Mouse (Mus musculus): Measurements from ENCODE around the gene Rad52. TPM values are rescaled to one million over a fixed set of nuclear protein-coding genes. Genes with fewer than 3 reads are reported as not detected.
A peak's percentile ranks its signal among the peaks of the same experiment; 100 is the strongest.

Rad52 gene
- total and polyA plus RNA-seq, 3 experiments = 13.5 to 19.1 TPM; not detected in 1

DNA sequence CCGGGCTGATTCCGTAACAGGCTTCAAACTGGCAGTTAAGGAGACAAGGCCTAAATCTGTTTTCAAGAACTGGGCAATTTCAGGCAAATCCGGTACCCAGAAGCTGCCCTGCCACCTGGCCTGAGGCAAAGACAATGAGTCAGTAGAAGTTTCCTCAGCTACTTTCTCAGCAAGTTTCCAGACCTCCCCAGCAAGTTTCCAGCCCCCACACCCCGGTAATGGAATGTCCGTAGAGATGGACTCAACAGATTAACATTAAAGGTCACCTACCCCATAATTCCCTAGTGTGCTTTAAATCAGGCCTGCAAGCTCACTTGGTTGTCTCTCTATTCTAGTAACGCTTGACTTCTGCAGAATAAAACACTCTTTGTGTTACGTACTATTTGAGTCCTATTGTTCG, 41.0 kb upstream of the Rad52 start:
- TF ChIP-seq CHD1 (IDR thresholded peaks at IDR 0.05; ENCODE audit: low read depth, low read length) (no peak), MEF2A (IDR thresholded peaks at IDR 0.05; ENCODE audit: extremely low read depth, insufficient replicate concordance, low read depth, low read length, poor library complexity, severe bottlenecking) (no peak)

GRCm38 (mm10) chr6:119864341-119865034, 38.0 kb upstream of the Rad52 start:
- H3K27me3 ChIP-seq (ENCODE audit: control insufficient read depth in 1 of 2, insufficient read depth in 2 of 2, low read length in 2 of 2) = no peaks in the 10 kb centered on the region
- no peak overlapping the region for H3K4me3 ChIP-seq (ENCODE audit: control insufficient read depth in 1 of 2, insufficient read depth in 1 of 2, low read depth in 2 of 2, low read length in 2 of 2)
- H3K9ac ChIP-seq (ENCODE audit: control insufficient read depth, low read depth, low read length, poor library complexity, severe bottlenecking) = no peak overlapping the region
- no peak overlapping the region for H3K27ac ChIP-seq (ENCODE audit: control insufficient read depth, low read depth, low read length)
- no peaks in the 10 kb centered on the region for H3K4me1 ChIP-seq (ENCODE audit: control insufficient read depth in 1 of 2, insufficient read depth in 2 of 2, low read length in 2 of 2)
- no peak for DNase-seq (ENCODE audit: low read depth, low spot score)
- no peaks in the 10 kb centered on the region; the same call in 1 of the 2 replicates for H3K9me3 ChIP-seq (replicated peaks; ENCODE audit: insufficient read depth, low read length)
- H3K36me3 ChIP-seq (ENCODE audit: control insufficient read depth in 1 of 2, insufficient read depth in 2 of 2, low read length in 2 of 2) = no peaks in the 10 kb centered on the region
- TF ChIP-seq TCF12 (IDR thresholded peaks at IDR 0.05; ENCODE audit: low read depth, low read length) (no peak), ELF1 (IDR thresholded peaks at IDR 0.05; ENCODE audit: low read depth, low read length) (no peak), E2F4 (IDR thresholded peaks at IDR 0.05; ENCODE audit: borderline replicate concordance, low read depth, low read length) (no peak), ZMIZ1 (IDR thresholded peaks at IDR 0.05; ENCODE audit: low read depth, low read length) (no peak), CHD2 (IDR thresholded peaks at IDR 0.05; ENCODE audit: low read length) (no peak), SIN3A (IDR thresholded peaks at IDR 0.05; ENCODE audit: low read length) (no peak), MAFK (IDR thresholded peaks at IDR 0.05; ENCODE audit: borderline replicate concordance, low read depth, low read length) (no peak), SMC3 (IDR thresholded peaks at IDR 0.05; ENCODE audit: low read depth, low read length) (no peak), USF2 (IDR thresholded peaks at IDR 0.05; ENCODE audit: borderline replicate concordance in 1 of 2, insufficient read depth in 1 of 2, low read depth in 1 of 2, low read length in 2 of 2) (no peak), POLR2AphosphoS2 (IDR thresholded peaks at IDR 0.05; ENCODE audit: low read length) (no peak), POLR2A (IDR thresholded peaks at IDR 0.05; ENCODE audit: control insufficient read depth in 1 of 2, insufficient read depth in 1 of 2, low read depth in 1 of 2, low read length in 2 of 2, poor library complexity in 1 of 2) (no peak), MEF2A (IDR thresholded peaks at IDR 0.05; ENCODE audit: extremely low read depth, insufficient replicate concordance, low read depth, low read length, poor library complexity, severe bottlenecking) (no peak)
- H3K79me2 ChIP-seq (ENCODE audit: control insufficient read depth, insufficient read depth, low read length, poor library complexity) = no peaks in the 10 kb centered on the region

More for the DNA sequence above, 41.0 kb upstream of the Rad52 start:
- Histone ChIP-seq H3K27ac (ENCODE audit: control insufficient read depth, low read depth, low read length) (no peak overlapping the region), H3K4me1 (ENCODE audit: control insufficient read depth in 1 of 2, insufficient read depth in 2 of 2, low read length in 2 of 2) (no peaks in the 10 kb centered on the region), H3K36me3 (ENCODE audit: control insufficient read depth in 1 of 2, insufficient read depth in 2 of 2, low read length in 2 of 2) (no peaks in the 10 kb centered on the region), H3K27me3 (ENCODE audit: control insufficient read depth in 1 of 2, insufficient read depth in 2 of 2, low read length in 2 of 2) (no peaks in the 10 kb centered on the region), H3K4me3 (ENCODE audit: control insufficient read depth in 1 of 2, insufficient read depth in 1 of 2, low read depth in 2 of 2, low read length in 2 of 2) (no peak overlapping the region), H3K9ac (ENCODE audit: control insufficient read depth, low read depth, low read length, poor library complexity, severe bottlenecking) (no peak overlapping the region), H3K79me2 (ENCODE audit: control insufficient read depth, insufficient read depth, low read length, poor library complexity) (no peaks in the 10 kb centered on the region), H3K9me3 (replicated peaks; ENCODE audit: insufficient read depth, low read length) (no peaks in the 10 kb centered on the region; the same call in 1 of the 2 replicates)
- no peak for DNase-seq (ENCODE audit: low read depth, low spot score)

GRCm38 (mm10) chr6:119883151-119883550, 19.3 kb upstream of the Rad52 start:
- no peak overlapping the region for H3K4me3 ChIP-seq (ENCODE audit: control insufficient read depth in 1 of 2, insufficient read depth in 1 of 2, low read depth in 2 of 2, low read length in 2 of 2)
- no peaks in the 10 kb centered on the region for H3K79me2 ChIP-seq (ENCODE audit: control insufficient read depth, insufficient read depth, low read length, poor library complexity)
- H3K36me3 ChIP-seq (ENCODE audit: control insufficient read depth in 1 of 2, insufficient read depth in 2 of 2, low read length in 2 of 2) = 0 out of 4 replicates have a peak, but pooled peaks cover 0 to 2% of the 10 kb centered on the region in 2 experiments
- H3K9me3 ChIP-seq (replicated peaks; ENCODE audit: insufficient read depth, low read length) = no peaks in the 10 kb centered on the region
- H3K27me3 ChIP-seq (ENCODE audit: control insufficient read depth in 1 of 2, insufficient read depth in 2 of 2, low read length in 2 of 2) = peaks cover 0 to 3% of the 10 kb centered on the region in 2 experiments; a peak in 2 of 4 replicates
- peak; percentile 36 for DNase-seq (ENCODE audit: low read depth, low spot score)
- no peak overlapping the region for H3K9ac ChIP-seq (ENCODE audit: control insufficient read depth, low read depth, low read length, poor library complexity, severe bottlenecking)
- no peak overlapping the region for H3K27ac ChIP-seq (ENCODE audit: control insufficient read depth, low read depth, low read length)
- no peaks in the 10 kb centered on the region for H3K4me1 ChIP-seq (ENCODE audit: control insufficient read depth in 1 of 2, insufficient read depth in 2 of 2, low read length in 2 of 2)
- no peak for TF ChIP-seq NRF1 (IDR thresholded peaks at IDR 0.05; ENCODE audit: insufficient read depth, low read depth, low read length, poor library complexity, severe bottlenecking)
- TF ChIP-seq NELFE (IDR thresholded peaks at IDR 0.05; ENCODE audit: low read depth, low read length) = no peak
- no peak for TF ChIP-seq SMC3 (IDR thresholded peaks at IDR 0.05; ENCODE audit: low read depth, low read length)
- TF ChIP-seq ETS1 (IDR thresholded peaks at IDR 0.05; ENCODE audit: low read depth, low read length) = no peak
- TF ChIP-seq RAD21 (IDR thresholded peaks at IDR 0.05; ENCODE audit: low read depth, low read length) = no peak
- no peak for TF ChIP-seq ZMIZ1 (IDR thresholded peaks at IDR 0.05; ENCODE audit: low read depth, low read length)
- no peak for TF ChIP-seq TBP (IDR thresholded peaks at IDR 0.05; ENCODE audit: low read depth, low read length)
- TF ChIP-seq CHD2 (IDR thresholded peaks at IDR 0.05; ENCODE audit: low read length) = no peak
- no peak for TF ChIP-seq JUND (IDR thresholded peaks at IDR 0.05; ENCODE audit: low read depth, low read length)

Measured in MEL (cell line).